Mouse (Mus musculus) CH12.LX (cell line): ENCODE data around the gene Ttc25. TPM values are rescaled to one million over a fixed set of nuclear protein-coding genes. Genes with fewer than 3 reads are reported as not detected.

Experiments
- DNase-seq: peaks from one replicate; pipeline ENCODE4 v3.0.0-alpha.2; 2013; ENCODE audit errors: extremely low read depth
- H3K27ac ChIP-seq: 2 replicates; pipeline ENCODE4 v1.5.1; 2012; ENCODE audit warnings: low read depth, mild to moderate bottlenecking, control low read depth, moderate library complexity; ENCODE audit not compliant: insufficient read depth
- H3K27me3 ChIP-seq: replicated peaks from 2 replicates; pipeline ENCODE3; 2012; ENCODE audit warnings: inconsistent platforms
- H3K36me3 ChIP-seq, 2 experiments: replicated peaks in 1 of 2; 2 replicates each; pipeline versions ENCODE3 to v1.6.1; 2012; ENCODE audit warnings: inconsistent platforms in 1 of 2, low read length in 1 of 2, mild to moderate bottlenecking in 1 of 2, mixed read lengths in 1 of 2, moderate library complexity in 1 of 2; ENCODE audit not compliant: control insufficient read depth in 1 of 2, insufficient read depth in 1 of 2
- H3K4me1 ChIP-seq, 2 experiments: 2 replicates each; pipeline ENCODE4 v1.6.1; 2012; ENCODE audit warnings: inconsistent platforms in 1 of 2, moderate library complexity in 1 of 2; ENCODE audit not compliant: insufficient read depth in 2 of 2, control insufficient read depth in 1 of 2
- H3K4me2 ChIP-seq: 2 replicates; pipeline ENCODE4 v1.6.1; 2012; ENCODE audit warnings: low read depth, mild to moderate bottlenecking, control low read depth; ENCODE audit not compliant: poor library complexity, insufficient read depth, severe bottlenecking
- H3K4me3 ChIP-seq, 3 experiments: fragments of 150-350 bp in 1 of 3; sonication (generic) in 1 of 3; replicated peaks in 1 of 3; 2 replicates each; pipeline versions ENCODE3 to v1.5.1; 2011 to 2012; ENCODE audit warnings: low read depth in 2 of 3, low read length in 2 of 3, mild to moderate bottlenecking in 2 of 3, moderate library complexity in 2 of 3, control low read depth in 1 of 3, improper control_type of control experiment in 1 of 3, inconsistent platforms in 1 of 3, mixed read lengths in 1 of 3; ENCODE audit not compliant: poor library complexity in 1 of 3
- H3K79me2 ChIP-seq: replicated peaks from 2 replicates; pipeline ENCODE4 v1.6.1; 2012; ENCODE audit warnings: mild to moderate bottlenecking, moderate library complexity; ENCODE audit not compliant: control insufficient read depth, poor library complexity, insufficient read depth, severe bottlenecking; ENCODE audit errors: extremely low read depth
- H3K9ac ChIP-seq: 2 replicates; pipeline ENCODE4 v1.6.1; 2012; ENCODE audit warnings: low read depth, mild to moderate bottlenecking, control low read depth, moderate library complexity; ENCODE audit not compliant: insufficient read depth
- H3K9me3 ChIP-seq: replicated peaks from 2 replicates; pipeline ENCODE3; 2012; ENCODE audit warnings: low read length, inconsistent platforms, mixed read lengths
- BHLHE40 ChIP-seq: IDR thresholded peaks from 2 replicates; pipeline ENCODE4 v1.6.1; 2011; ENCODE audit warnings: mild to moderate bottlenecking, low read depth, low read length, improper control_type of control experiment
- CHD2 ChIP-seq: IDR thresholded peaks from 2 replicates; pipeline ENCODE4 v1.6.1; 2011; ENCODE audit warnings: low read length, improper control_type of control experiment
- CTCF ChIP-seq, 2 experiments: IDR thresholded peaks in 1 of 2; conservative IDR thresholded peaks in 1 of 2; 2 replicates each; pipeline ENCODE4 v1.5.1; 2011 to 2012; ENCODE audit warnings: low read depth in 2 of 2, low read length in 2 of 2, improper control_type of control experiment in 1 of 2, inconsistent platforms in 1 of 2, mild to moderate bottlenecking in 1 of 2, moderate library complexity in 1 of 2
- E2F4 ChIP-seq: IDR thresholded peaks from 2 replicates; pipeline ENCODE4 v1.6.1; 2011; ENCODE audit warnings: low read depth, low read length, improper control_type of control experiment; ENCODE audit not compliant: insufficient replicate concordance
- ELF1 ChIP-seq: IDR thresholded peaks from 2 replicates; pipeline ENCODE4 v1.6.1; 2014; ENCODE audit warnings: low read depth, mild to moderate bottlenecking, inconsistent platforms, low read length, improper control_type of control experiment
- EP300 ChIP-seq: IDR thresholded peaks from 2 replicates; pipeline ENCODE4 v1.6.1; 2011; ENCODE audit warnings: low read length, improper control_type of control experiment
- HCFC1 ChIP-seq: IDR thresholded peaks from 2 replicates; pipeline ENCODE4 v1.6.1; 2012; ENCODE audit warnings: low read depth, mild to moderate bottlenecking, inconsistent platforms, low read length, improper control_type of control experiment
- IRF4 ChIP-seq: IDR thresholded peaks from 2 replicates; pipeline ENCODE4 v1.6.1; 2014; ENCODE audit warnings: low read depth, mild to moderate bottlenecking, inconsistent platforms, low read length, improper control_type of control experiment
- JUN ChIP-seq: IDR thresholded peaks from 2 replicates; pipeline ENCODE4 v1.6.1; 2011; ENCODE audit warnings: low read depth, mild to moderate bottlenecking, low read length, improper control_type of control experiment, moderate library complexity; ENCODE audit not compliant: insufficient read depth
- KAT2A ChIP-seq: IDR thresholded peaks from 2 replicates; pipeline ENCODE4 v1.6.1; 2012; ENCODE audit warnings: low read length, improper control_type of control experiment, inconsistent platforms; ENCODE audit not compliant: insufficient replicate concordance
- MAFK ChIP-seq: IDR thresholded peaks from 2 replicates; pipeline ENCODE4 v1.6.1; 2011; ENCODE audit warnings: low read length, improper control_type of control experiment; ENCODE audit not compliant: insufficient replicate concordance
- MAX ChIP-seq: IDR thresholded peaks from 2 replicates; pipeline ENCODE4 v1.6.1; 2011; ENCODE audit warnings: low read length, improper control_type of control experiment
- MAZ ChIP-seq: IDR thresholded peaks from 2 replicates; pipeline ENCODE4 v1.6.1; 2012; ENCODE audit warnings: low read depth, mild to moderate bottlenecking, inconsistent platforms, low read length, improper control_type of control experiment, moderate library complexity
- MEF2A ChIP-seq: IDR thresholded peaks from 2 replicates; pipeline ENCODE4 v1.6.1; 2014; ENCODE audit warnings: low read depth, mild to moderate bottlenecking, inconsistent platforms, low read length, improper control_type of control experiment, borderline replicate concordance
- MXI1 ChIP-seq: IDR thresholded peaks from 2 replicates; pipeline ENCODE4 v1.6.1; 2011; ENCODE audit warnings: mild to moderate bottlenecking, low read depth, low read length, improper control_type of control experiment
- MYC ChIP-seq: IDR thresholded peaks from 2 replicates; pipeline ENCODE4 v1.6.1; 2011; ENCODE audit warnings: low read depth, mild to moderate bottlenecking, improper control_type of control experiment, low read length
- NELFE ChIP-seq: IDR thresholded peaks from 2 replicates; pipeline ENCODE4 v1.6.1; 2011; ENCODE audit warnings: low read depth, low read length, improper control_type of control experiment
- NRF1 ChIP-seq: IDR thresholded peaks from 2 replicates; pipeline ENCODE4 v1.6.1; 2014; ENCODE audit warnings: low read depth, mild to moderate bottlenecking, inconsistent platforms, low read length, improper control_type of control experiment, moderate library complexity
- PAX5 ChIP-seq: IDR thresholded peaks from 2 replicates; pipeline ENCODE4 v1.6.1; 2012; ENCODE audit warnings: low read length, inconsistent platforms, mixed read lengths
- POLR2A ChIP-seq: IDR thresholded peaks from 2 replicates; pipeline ENCODE4 v1.6.1; 2011; ENCODE audit warnings: low read depth, mild to moderate bottlenecking, improper control_type of control experiment, low read length
- RAD21 ChIP-seq: IDR thresholded peaks from 2 replicates; pipeline ENCODE4 v1.6.1; 2011; ENCODE audit warnings: low read depth, mild to moderate bottlenecking, low read length, improper control_type of control experiment, moderate library complexity
- RCOR1 ChIP-seq: conservative IDR thresholded peaks from 2 replicates; pipeline ENCODE4 v1.6.1; 2012; ENCODE audit warnings: low read depth, mild to moderate bottlenecking, inconsistent platforms, low read length, improper control_type of control experiment
- SIN3A ChIP-seq: IDR thresholded peaks from 2 replicates; pipeline ENCODE4 v1.6.1; 2012; ENCODE audit warnings: low read length, improper control_type of control experiment, inconsistent platforms
- SMC3 ChIP-seq: IDR thresholded peaks from 2 replicates; pipeline ENCODE4 v1.6.1; 2011; ENCODE audit warnings: low read depth, low read length, improper control_type of control experiment
- TBP ChIP-seq: conservative IDR thresholded peaks from 2 replicates; pipeline ENCODE4 v1.6.1; 2011; ENCODE audit warnings: low read depth, low read length, improper control_type of control experiment
- TCF12 ChIP-seq: IDR thresholded peaks from 2 replicates; pipeline ENCODE4 v1.6.1; 2014; ENCODE audit warnings: low read depth, mild to moderate bottlenecking, inconsistent platforms, low read length, improper control_type of control experiment
- UBTF ChIP-seq: IDR thresholded peaks from 2 replicates; pipeline ENCODE4 v1.6.1; 2012; ENCODE audit warnings: low read depth, mild to moderate bottlenecking, inconsistent platforms, low read length, improper control_type of control experiment, moderate library complexity
- ZC3H11A ChIP-seq: IDR thresholded peaks from 2 replicates; pipeline ENCODE4 v1.6.1; 2012; ENCODE audit warnings: low read depth, mild to moderate bottlenecking, inconsistent platforms, low read length, improper control_type of control experiment
- ZNF384 ChIP-seq: IDR thresholded peaks from 2 replicates; pipeline ENCODE4 v1.6.1; 2012; ENCODE audit warnings: low read depth, low read length, improper control_type of control experiment, inconsistent platforms
- dilution Hi-C: fragments of 300-500 bp; cut with MboI; formaldehyde crosslinking; loops from 2 replicates; pipeline ENCODE4 v1.14.3; 2020; ENCODE audit warnings: low sequenced_read_pairs; ENCODE audit not compliant: extremely low pct_unique_long_range_greater_than_20kb, extremely low pct_ligation_motif_present
- in situ Hi-C: fragments of 300-500 bp; cut with MboI; formaldehyde crosslinking; loops from 3 replicates; pipeline ENCODE4 v1.14.3; 2019; ENCODE audit warnings: low sequenced_read_pairs, low pct_ligation_motif_present, low pct_unique_long_range_greater_than_20kb, mixed read lengths
- polyA plus RNA-seq: library from polyadenylated mRNA; unstranded; fragments of >175 nt; gene quantifications from 2 replicates; pipeline ENCODE4 v1.2.1, GENCODE M21; 2012; ENCODE audit warnings: low read depth; ENCODE audit not compliant: insufficient read length
- total RNA-seq, 2 experiments: library from RNA; depleted of rRNA; stranded (reverse); fragments of 300-350 nt in 1 of 2; fragments of >200 nt in 1 of 2; gene quantifications; 2 replicates each; pipeline ENCODE4 v1.2.3; 2012 to 2014

Ttc25 gene
- total and polyA plus RNA-seq, 3 experiments, result 0.51 to 12.8 (median 1.3) TPM

DNA sequence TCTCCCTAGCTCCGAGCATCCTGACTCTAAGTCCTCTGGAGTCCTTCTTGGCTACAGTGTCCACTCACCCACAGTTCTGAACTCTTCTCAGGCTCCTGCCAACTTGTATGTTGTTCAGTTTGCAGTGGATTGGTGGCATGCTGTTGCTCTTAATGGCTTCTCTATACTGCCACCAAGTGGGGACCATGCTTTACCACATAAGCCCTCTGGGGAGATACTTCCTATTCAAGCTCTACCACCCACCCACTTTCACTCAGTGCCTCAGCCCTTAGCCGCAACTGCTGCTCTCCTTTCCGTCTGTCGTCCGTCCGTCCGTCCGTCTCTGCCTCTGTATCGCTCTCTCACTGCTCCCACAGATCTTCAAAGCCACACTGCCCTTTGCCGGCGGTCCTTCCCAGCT lies 10.2 kb downstream of the Ttc25 start:
- dilution Hi-C loops (no loop called here), in situ Hi-C loops (loop anchor here (5.0 kb wide), 1 partner anchor 33 kb away; no protein-coding TSS in a partner anchor)
- H3K79me2 ChIP-seq, result no peaks in the 10 kb centered on the region
- H3K9me3 ChIP-seq, result no peaks in the 10 kb centered on the region
- no peak overlapping the region for H3K27ac ChIP-seq
- H3K4me2 ChIP-seq, result peak overlapping the region; percentile 55; the same call in 1 of the 2 replicates
- H3K4me3 ChIP-seq, result peak overlapping the region in 1 of 3 experiments; percentile 38
- peaks cover 5% of the 10 kb centered on the region for H3K27me3 ChIP-seq
- no peaks in the 10 kb centered on the region for H3K36me3 ChIP-seq
- peaks cover 10 to 13% of the 10 kb centered on the region in 2 experiments for H3K4me1 ChIP-seq
- H3K9ac ChIP-seq, result 0 out of 2 replicates have a peak overlapping the region, but pooled peaks have one; percentile 12
- TF ChIP-seq SMC3 (peak; percentile 99), RAD21 (peak; percentile 94), RCOR1 (no peak), TCF12 (peak; percentile 40; the same call in 1 of the 2 replicates), CTCF (conservative IDR thresholded peaks at IDR 0.05 in 1 of 2, IDR thresholded peaks at IDR 0.05 in 1 of 2; ENCODE audit: low read depth in 2 of 2, low read length in 2 of 2) (peak; percentile 63 to 98), MAFK (0 out of 2 replicates have a peak, but pooled peaks have one; percentile 23), ELF1 (peak; percentile 74), PAX5 (no peak), KAT2A (no peak), POLR2A (peak; percentile 35; the same call in 1 of the 2 replicates), BHLHE40 (peak; percentile 48; the same call in 1 of the 2 replicates), MEF2A (peak; percentile 53; the same call in 1 of the 2 replicates), JUN (peak; percentile 19; the same call in 1 of the 2 replicates), CHD2 (no peak), EP300 (peak; percentile 31; the same call in 1 of the 2 replicates), UBTF (no peak), ZC3H11A (peak; percentile 81), TBP (peak; percentile 71; the same call in 1 of the 2 replicates), NRF1 (no peak), NELFE (0 out of 2 replicates have a peak, but pooled peaks have one; percentile 21), MXI1 (peak; percentile 38; the same call in 1 of the 2 replicates), MYC (peak; percentile 95), IRF4 (peak; percentile 76; the same call in 1 of the 2 replicates), E2F4 (no peak), ZNF384 (no peak), SIN3A (peak; percentile 79), HCFC1 (peak; percentile 44; the same call in 1 of the 2 replicates), MAZ (no peak), MAX (peak; percentile 91)
- DNase-seq, result peak; percentile 96
